Mouse (Mus musculus): Measurements from ENCODE around the gene Tescl.

DNA sequence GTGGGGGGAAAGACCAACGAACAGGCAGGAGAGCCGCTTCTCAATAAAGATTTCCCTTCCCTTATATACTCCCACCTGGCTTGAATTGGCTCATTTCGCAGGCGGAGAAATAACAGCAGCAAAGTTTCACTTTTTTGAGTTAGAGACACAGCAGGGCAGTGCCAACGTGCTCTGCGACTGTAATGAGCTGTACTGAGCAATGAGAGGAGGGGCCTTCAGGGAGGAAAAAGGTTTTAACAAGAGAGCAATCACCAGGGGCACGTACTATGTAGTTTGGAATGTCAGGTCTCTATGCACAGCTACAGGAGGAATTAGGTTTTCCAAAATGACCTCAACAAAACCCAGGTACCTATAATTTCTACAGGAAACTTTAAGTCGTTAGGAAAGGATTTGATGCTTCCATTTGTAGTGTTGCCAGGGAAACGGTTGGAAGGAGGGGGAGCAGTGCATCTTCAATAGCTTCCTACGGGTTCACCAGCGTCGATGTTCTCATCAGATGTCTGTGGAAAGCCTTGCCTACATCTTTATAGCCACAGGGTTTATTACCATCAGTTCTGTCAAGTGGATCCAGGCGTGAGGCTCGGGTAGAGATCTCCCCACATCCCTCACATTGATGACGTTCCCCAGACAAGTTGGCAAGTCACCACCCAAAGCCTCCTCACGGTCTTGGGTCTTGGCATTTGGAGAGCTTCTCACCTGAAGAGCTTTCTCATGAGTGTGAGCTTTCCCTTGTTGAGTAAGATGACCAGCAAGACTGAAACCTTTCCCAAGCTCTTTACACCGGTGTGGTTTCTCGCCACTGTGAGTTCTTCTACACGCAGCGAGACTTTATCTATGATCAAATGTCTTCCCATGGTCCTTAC, 7.2 kb downstream of the Tescl start:
- no peak for TF ChIP-seq GATA1 (IDR thresholded peaks at IDR 0.05; ENCODE audit: low read length)
- TF ChIP-seq TAL1 (IDR thresholded peaks at IDR 0.05; ENCODE audit: low read length): no peak
